Mouse (Mus musculus): Measurements from ENCODE around the gene Gm5129. TPM values are rescaled to one million over a fixed set of nuclear protein-coding genes. Genes with fewer than 3 reads are reported as not detected.
A peak's percentile ranks its signal among the peaks of the same experiment; 100 is the strongest.
"Not testable (repeated sequence)": the region's sequence is repeated elsewhere in the genome, so short reads cannot be mapped to it uniquely, and the experiment has no call there.

The Gm5129 gene
- polyA plus RNA-seq, 1 experiment from 2014 or later, result not detected

DNA sequence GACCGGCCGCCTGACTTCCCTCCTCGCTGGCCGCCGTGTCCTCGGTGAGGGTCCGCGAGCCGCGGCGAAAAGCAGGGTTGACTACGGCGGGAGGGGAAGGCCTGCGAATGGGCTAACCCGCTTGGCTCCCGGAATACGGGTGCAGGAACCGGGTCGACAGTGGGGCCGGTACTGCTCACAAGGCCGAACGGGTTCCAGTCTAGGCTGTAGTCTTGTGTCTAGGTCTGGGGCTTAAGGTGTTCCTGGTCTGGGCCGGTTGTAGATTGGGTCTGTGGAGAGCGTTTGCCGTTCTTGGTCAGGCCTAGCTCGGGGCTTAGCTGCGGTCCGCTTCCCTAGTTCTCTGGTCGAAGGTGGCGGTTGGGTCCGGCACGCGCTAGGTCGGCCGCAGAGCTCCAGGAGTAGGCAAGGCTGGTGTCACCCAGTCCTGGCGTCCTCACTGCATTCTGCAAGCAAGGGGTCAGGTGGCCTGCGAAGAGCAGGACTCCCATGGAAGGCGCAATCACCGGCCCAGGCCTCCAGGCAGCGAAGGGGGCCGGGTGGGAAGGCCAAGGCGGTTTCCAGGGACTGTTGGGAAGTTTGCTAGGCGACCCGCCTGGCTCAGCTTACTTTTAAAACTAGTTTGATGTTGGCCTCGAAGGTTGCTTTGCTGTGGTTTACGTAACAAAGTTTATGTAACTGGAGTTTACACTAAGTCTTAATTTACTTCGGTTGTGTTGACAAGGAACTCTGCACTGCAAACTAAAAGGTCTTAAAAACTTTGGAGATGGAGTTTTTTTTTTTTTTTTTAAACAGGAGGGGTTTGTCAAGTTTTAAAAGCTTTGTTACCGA lies 551 bp upstream of the Gm5129 start:
- H3K27me3 ChIP-seq (ENCODE audit: insufficient read depth, low read length), result no peaks in the 10 kb centered on the region
- no peaks in the 10 kb centered on the region for H3K36me3 ChIP-seq (ENCODE audit: insufficient read depth, low read length)
- H3K9ac ChIP-seq (replicated peaks; ENCODE audit: low read length), result peak overlapping the region; percentile 96
- H3K4me3 ChIP-seq (ENCODE audit: low read length), result peak overlapping the region; percentile 98
- H3K27ac ChIP-seq (ENCODE audit: low read length), result peak overlapping the region; percentile 97
- under 1% methylated on average over 48 of the region's 48 CpGs for WGBS
- ATAC-seq (ENCODE audit: low FRiP score, low TSS enrichment), result peak; percentile 74; the same call in 1 of the 2 replicates
- H3K4me1 ChIP-seq (ENCODE audit: insufficient read depth, low read length), result peaks cover 32% of the 10 kb centered on the region
- H3K9me3 ChIP-seq (ENCODE audit: low read length), result no peaks in the 10 kb centered on the region
- peak overlapping the region; percentile 79 for H3K4me2 ChIP-seq (replicated peaks; ENCODE audit: low read depth, low read length)

DNA sequence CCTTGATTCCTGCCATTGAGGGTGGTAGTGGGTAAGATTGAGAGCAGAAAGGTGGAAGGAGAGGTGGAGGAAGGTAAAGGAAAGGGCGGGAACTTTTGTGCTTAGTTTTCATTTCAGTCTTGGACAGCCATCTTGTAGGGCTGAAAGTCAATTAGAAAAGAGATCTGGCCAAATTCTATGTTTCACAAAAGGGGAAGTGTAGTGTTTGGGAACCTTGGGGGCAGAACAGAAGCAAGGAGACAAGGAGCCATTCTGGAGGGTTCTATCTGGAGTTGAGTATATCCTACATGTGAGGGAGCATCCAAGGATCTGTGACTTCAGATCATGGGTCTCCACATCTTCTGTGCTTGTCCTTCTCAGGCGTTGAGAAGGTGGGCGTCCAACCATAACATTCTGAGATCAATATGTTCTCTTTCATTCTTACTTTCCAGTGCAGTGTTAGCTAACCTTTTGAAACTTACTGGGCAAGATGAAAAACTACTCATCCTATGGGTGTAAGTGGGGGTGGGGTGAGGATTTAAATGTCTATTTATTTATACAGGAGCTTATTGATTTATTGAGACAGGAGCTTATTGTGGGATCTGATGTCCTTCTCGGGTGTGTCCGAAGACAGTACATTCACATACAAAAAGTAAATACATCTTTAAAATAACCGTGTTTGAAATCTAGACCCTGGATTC lies 765 bp downstream of the Gm5129 start:
- WGBS, result 41% methylated on average over 6 of the region's 6 CpGs
- ATAC-seq (ENCODE audit: low FRiP score, low TSS enrichment), result no peak
- Histone ChIP-seq H3K27ac (ENCODE audit: low read length) (peak overlapping the region; percentile 97), H3K36me3 (ENCODE audit: insufficient read depth, low read length) (no peaks in the 10 kb centered on the region), H3K9me3 (ENCODE audit: low read length) (no peaks in the 10 kb centered on the region), H3K9ac (replicated peaks; ENCODE audit: low read length) (peak overlapping the region; percentile 96), H3K4me2 (replicated peaks; ENCODE audit: low read depth, low read length) (peak overlapping the region; percentile 79), H3K27me3 (ENCODE audit: insufficient read depth, low read length) (no peaks in the 10 kb centered on the region), H3K4me3 (ENCODE audit: low read length) (peak overlapping the region; percentile 98), H3K4me1 (ENCODE audit: insufficient read depth, low read length) (peaks cover 25% of the 10 kb centered on the region)

DNA sequence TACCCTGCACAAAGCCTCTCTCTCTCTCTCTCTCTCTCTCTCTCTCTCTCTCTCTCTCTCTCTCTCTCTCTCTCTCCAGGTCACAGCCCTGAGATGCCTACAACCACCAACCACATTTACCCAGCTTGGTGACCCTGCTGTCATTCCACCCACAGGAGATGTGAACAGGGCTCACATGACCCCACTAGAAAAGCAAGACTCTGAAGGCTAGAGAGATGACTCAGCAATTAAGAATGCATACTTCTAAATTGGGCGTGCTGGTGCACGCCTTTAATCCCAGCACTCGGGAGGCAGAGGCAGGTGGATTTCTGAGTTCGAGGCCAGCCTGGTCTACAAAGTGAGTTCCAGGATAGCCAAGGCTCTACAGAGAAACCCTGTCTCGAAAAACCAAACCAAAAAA lies 9.7 kb downstream of the Gm5129 start:
- H3K4me3 ChIP-seq (ENCODE audit: low read length); H3K36me3 ChIP-seq (ENCODE audit: insufficient read depth, low read length); H3K4me2 ChIP-seq (replicated peaks; ENCODE audit: low read depth, low read length); H3K9ac ChIP-seq (replicated peaks; ENCODE audit: low read length); H3K9me3 ChIP-seq (ENCODE audit: low read length); H3K27ac ChIP-seq (ENCODE audit: low read length); H3K4me1 ChIP-seq (ENCODE audit: insufficient read depth, low read length); H3K27me3 ChIP-seq (ENCODE audit: insufficient read depth, low read length); ATAC-seq (ENCODE audit: low FRiP score, low TSS enrichment): not testable (repeated sequence)
- WGBS, result 85% methylated on average over 5 of the region's 5 CpGs

DNA sequence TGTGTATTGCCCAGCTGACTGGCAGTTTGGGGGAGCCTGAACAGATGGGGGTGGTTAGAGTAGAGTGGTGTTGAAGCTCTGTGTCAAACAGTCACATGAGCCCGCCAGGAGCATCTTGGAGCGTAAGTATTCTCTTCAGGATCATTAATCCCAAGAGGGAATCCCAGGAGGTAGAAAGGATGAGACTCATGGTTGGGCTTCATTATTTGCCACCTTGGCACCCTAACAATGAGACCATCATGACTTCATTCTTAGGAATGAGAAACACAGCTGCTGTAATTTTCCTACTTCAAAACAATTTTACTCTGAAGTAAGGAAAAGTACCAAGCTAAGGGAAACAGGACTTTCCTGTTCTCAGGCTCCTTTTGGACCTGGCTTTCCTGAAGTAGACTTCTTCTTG lies 10.4 kb downstream of the Gm5129 start:
- WGBS, result 51% methylated on average over 2 of the region's 2 CpGs
- ATAC-seq (ENCODE audit: low FRiP score, low TSS enrichment), result no peak
- H3K4me1 ChIP-seq (ENCODE audit: insufficient read depth, low read length), result no peaks in the 10 kb centered on the region

DNA sequence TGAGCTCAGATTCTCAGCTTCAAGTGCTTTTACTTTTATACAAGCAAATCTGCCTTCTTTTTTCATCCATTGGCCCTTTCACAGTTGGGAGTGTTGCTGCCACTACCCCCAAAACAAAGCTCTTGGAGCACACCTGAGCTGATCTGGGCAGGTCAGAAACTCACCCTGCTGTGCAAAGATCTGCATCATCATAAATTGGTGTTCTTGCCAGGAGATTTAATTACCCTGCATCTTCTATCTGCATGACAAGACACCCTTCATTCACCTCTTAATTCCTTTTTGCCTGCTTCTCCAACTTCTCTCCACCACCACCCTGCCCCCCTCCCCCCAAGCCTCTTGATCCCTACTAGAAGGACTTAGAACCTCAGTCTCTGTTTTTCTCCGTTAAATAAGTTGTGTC lies 14.6 kb downstream of the Gm5129 start:
- ATAC-seq (ENCODE audit: low FRiP score, low TSS enrichment), result no peak
- Histone ChIP-seq H3K9me3 (ENCODE audit: low read length) (no peaks in the 10 kb centered on the region), H3K27me3 (ENCODE audit: insufficient read depth, low read length) (no peaks in the 10 kb centered on the region), H3K4me1 (ENCODE audit: insufficient read depth, low read length) (no peaks in the 10 kb centered on the region), H3K36me3 (ENCODE audit: insufficient read depth, low read length) (no peaks in the 10 kb centered on the region), H3K9ac (replicated peaks; ENCODE audit: low read length) (no peak overlapping the region), H3K4me3 (ENCODE audit: low read length) (no peak overlapping the region), H3K4me2 (replicated peaks; ENCODE audit: low read depth, low read length) (no peak overlapping the region), H3K27ac (ENCODE audit: low read length) (no peak overlapping the region)
- WGBS, result 16% methylated on average over 1 of the region's 1 CpGs

More for the DNA sequence above, 10.4 kb downstream of the Gm5129 start:
- Histone ChIP-seq H3K4me2 (replicated peaks; ENCODE audit: low read depth, low read length) (no peak overlapping the region), H3K36me3 (ENCODE audit: insufficient read depth, low read length) (no peaks in the 10 kb centered on the region), H3K27ac (ENCODE audit: low read length) (no peak overlapping the region), H3K9ac (replicated peaks; ENCODE audit: low read length) (no peak overlapping the region), H3K27me3 (ENCODE audit: insufficient read depth, low read length) (no peaks in the 10 kb centered on the region), H3K9me3 (ENCODE audit: low read length) (no peaks in the 10 kb centered on the region), H3K4me3 (ENCODE audit: low read length) (no peak overlapping the region)

DNA sequence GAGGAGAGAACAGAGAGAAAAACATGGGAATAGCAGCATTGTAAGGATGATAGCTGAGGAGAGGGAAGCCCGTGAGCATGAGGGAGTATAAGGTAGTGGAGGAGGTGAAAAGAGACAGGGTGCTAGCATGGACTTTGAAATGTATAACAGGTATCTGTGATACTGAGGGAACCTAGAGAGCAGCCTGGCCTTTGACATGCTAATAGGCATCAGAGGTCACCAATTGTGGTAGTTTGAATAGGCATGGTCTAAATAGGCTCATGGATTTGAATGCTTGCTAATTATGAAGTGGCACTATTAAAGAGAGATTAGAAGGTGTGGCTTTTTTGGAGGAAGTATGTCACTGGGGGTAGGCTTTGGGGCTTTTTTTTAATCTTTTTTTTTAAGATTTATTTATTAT lies 22.8 kb downstream of the Gm5129 start:
- no peaks in the 10 kb centered on the region for H3K4me1 ChIP-seq (ENCODE audit: insufficient read depth, low read length)
- no peak overlapping the region for H3K4me2 ChIP-seq (replicated peaks; ENCODE audit: low read depth, low read length)
- no peaks in the 10 kb centered on the region for H3K36me3 ChIP-seq (ENCODE audit: insufficient read depth, low read length)
- no peaks in the 10 kb centered on the region for H3K27me3 ChIP-seq (ENCODE audit: insufficient read depth, low read length)
- ATAC-seq (ENCODE audit: low FRiP score, low TSS enrichment), result no peak
- no peak overlapping the region for H3K9ac ChIP-seq (replicated peaks; ENCODE audit: low read length)
- H3K9me3 ChIP-seq (ENCODE audit: low read length), result no peaks in the 10 kb centered on the region
- 46% methylated on average over 1 of the region's 1 CpGs for WGBS
- H3K27ac ChIP-seq (ENCODE audit: low read length), result no peak overlapping the region
- no peak overlapping the region for H3K4me3 ChIP-seq (ENCODE audit: low read length)

DNA sequence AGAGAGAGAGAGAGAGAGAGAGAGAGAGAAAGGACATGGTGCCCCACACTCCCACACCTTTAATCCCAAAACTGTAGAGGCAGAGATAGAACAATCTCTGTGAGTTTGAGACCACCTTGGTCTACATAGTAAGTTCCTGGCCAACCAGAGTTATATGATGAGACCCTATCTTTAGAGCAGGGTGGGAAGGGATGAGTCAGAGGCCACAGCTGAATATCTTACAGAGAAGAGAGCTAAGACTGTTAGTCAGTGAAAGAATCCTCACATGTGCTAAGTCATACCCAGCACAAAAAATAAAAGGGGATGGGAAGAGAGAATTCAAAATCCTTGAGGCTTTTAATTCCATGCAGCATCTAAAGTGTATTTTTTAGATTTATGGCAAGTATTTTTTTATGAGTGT lies 24.1 kb downstream of the Gm5129 start:
- H3K9ac ChIP-seq (replicated peaks; ENCODE audit: low read length), result no peak overlapping the region
- H3K27ac ChIP-seq (ENCODE audit: low read length), result no peak overlapping the region
- H3K27me3 ChIP-seq (ENCODE audit: insufficient read depth, low read length), result no peaks in the 10 kb centered on the region
- H3K36me3 ChIP-seq (ENCODE audit: insufficient read depth, low read length), result no peaks in the 10 kb centered on the region
- no peak overlapping the region for H3K4me2 ChIP-seq (replicated peaks; ENCODE audit: low read depth, low read length)
- no peaks in the 10 kb centered on the region for H3K4me1 ChIP-seq (ENCODE audit: insufficient read depth, low read length)
- H3K9me3 ChIP-seq (ENCODE audit: low read length), result no peaks in the 10 kb centered on the region
- no peak for ATAC-seq (ENCODE audit: low FRiP score, low TSS enrichment)
- no peak overlapping the region for H3K4me3 ChIP-seq (ENCODE audit: low read length)

DNA sequence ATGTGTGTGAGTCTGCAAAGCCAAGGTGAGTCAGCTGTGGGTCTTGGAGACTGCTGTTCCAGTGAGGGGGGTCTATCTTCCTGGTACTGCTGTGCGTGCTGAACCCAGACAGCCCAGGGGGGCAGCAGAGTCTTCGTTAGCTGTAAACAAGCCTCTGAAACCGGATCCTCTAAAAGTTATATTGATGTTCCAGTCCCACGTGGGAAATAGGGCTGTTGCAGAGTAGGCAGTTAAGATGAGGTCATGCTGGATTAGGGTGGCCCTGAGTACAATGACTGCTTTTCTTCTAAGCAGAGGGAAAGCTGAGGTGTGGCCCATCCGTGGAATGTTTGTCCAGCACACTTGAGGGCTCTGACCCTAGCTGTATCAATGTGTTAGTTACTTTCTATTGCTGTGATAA lies 27.5 kb downstream of the Gm5129 start:
- Histone ChIP-seq H3K27ac (ENCODE audit: low read length) (no peak overlapping the region), H3K9ac (replicated peaks; ENCODE audit: low read length) (no peak overlapping the region)
- WGBS, result 9% methylated on average over 5 of the region's 5 CpGs

DNA sequence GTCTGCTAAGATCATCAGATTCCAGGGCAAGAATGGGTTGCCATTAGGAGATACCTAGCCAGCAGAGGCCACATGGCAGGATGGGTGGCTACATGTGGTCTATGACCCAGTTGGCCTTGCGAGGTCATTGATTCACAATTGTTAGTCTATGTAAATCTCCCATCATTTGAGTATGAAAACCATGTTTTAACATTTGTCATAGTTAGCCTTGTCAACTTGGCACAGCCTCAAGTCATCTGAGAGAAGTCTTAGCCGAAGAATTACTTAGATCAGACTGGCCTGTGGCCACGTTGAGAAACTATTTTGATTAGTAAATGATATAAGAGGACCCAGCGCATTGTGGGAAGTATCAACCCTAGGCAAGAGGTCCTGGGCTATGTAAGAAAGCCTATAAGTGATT lies 28.5 kb downstream of the Gm5129 start:
- H3K4me3 ChIP-seq (ENCODE audit: low read length), result no peak overlapping the region
- no peak for ATAC-seq (ENCODE audit: low FRiP score, low TSS enrichment)
- no peak overlapping the region for H3K4me2 ChIP-seq (replicated peaks; ENCODE audit: low read depth, low read length)
- H3K4me1 ChIP-seq (ENCODE audit: insufficient read depth, low read length), result no peaks in the 10 kb centered on the region
- WGBS, result 85% methylated on average over 4 of the region's 4 CpGs
- no peaks in the 10 kb centered on the region for H3K27me3 ChIP-seq (ENCODE audit: insufficient read depth, low read length)
- H3K9me3 ChIP-seq (ENCODE audit: low read length), result no peaks in the 10 kb centered on the region
- H3K27ac ChIP-seq (ENCODE audit: low read length), result no peak overlapping the region
- no peaks in the 10 kb centered on the region for H3K36me3 ChIP-seq (ENCODE audit: insufficient read depth, low read length)
- no peak overlapping the region for H3K9ac ChIP-seq (replicated peaks; ENCODE audit: low read length)

More for the DNA sequence above, 27.5 kb downstream of the Gm5129 start:
- Histone ChIP-seq H3K4me3 (ENCODE audit: low read length) (no peak overlapping the region), H3K36me3 (ENCODE audit: insufficient read depth, low read length) (no peaks in the 10 kb centered on the region), H3K4me2 (replicated peaks; ENCODE audit: low read depth, low read length) (no peak overlapping the region), H3K9me3 (ENCODE audit: low read length) (no peaks in the 10 kb centered on the region), H3K27me3 (ENCODE audit: insufficient read depth, low read length) (no peaks in the 10 kb centered on the region), H3K4me1 (ENCODE audit: insufficient read depth, low read length) (no peaks in the 10 kb centered on the region)
- no peak for ATAC-seq (ENCODE audit: low FRiP score, low TSS enrichment)

DNA sequence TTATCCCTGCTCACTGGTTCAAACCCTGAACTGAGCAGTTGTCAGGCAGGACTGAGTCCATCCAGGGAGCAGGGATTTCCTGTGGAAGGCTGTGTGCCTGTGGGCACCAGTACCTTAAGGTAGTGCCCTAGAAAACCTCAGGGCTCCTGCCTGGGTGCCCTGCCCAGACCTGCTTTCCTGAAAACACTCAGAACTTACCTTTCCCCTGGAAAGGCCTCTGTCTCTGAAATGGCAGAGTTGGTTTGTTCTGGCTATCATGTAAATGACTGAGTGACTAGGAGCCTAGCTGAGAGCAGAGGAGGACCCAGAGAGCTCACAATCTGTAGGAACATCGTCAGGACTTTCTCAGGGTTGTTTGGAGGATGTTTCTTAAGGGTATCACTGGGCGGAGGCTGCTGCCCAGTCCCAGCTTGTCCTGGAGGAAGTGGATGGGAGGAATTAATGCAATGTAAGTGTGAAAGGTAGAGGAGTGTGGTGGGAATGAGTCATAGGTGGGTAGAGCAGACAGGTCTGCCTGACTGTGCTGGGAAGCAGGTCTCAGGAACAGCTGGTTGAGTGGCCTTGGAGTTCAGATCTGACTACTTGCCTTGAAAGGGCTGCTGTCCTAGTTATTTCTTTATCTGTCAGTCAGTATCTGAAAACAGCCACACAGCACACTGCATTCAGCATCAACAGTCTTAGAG lies 36.1 kb downstream of the Gm5129 start:
- H3K9me3 ChIP-seq (ENCODE audit: low read length), result no peaks in the 10 kb centered on the region
- H3K36me3 ChIP-seq (ENCODE audit: insufficient read depth, low read length), result no peaks in the 10 kb centered on the region
- no peaks in the 10 kb centered on the region for H3K27me3 ChIP-seq (ENCODE audit: insufficient read depth, low read length)
- no peak overlapping the region for H3K27ac ChIP-seq (ENCODE audit: low read length)
- WGBS, result 82% methylated on average over 2 of the region's 2 CpGs
- H3K9ac ChIP-seq (replicated peaks; ENCODE audit: low read length), result no peak overlapping the region
- H3K4me1 ChIP-seq (ENCODE audit: insufficient read depth, low read length), result no peaks in the 10 kb centered on the region
- no peak overlapping the region for H3K4me3 ChIP-seq (ENCODE audit: low read length)
- H3K4me2 ChIP-seq (replicated peaks; ENCODE audit: low read depth, low read length), result no peak overlapping the region
- no peak for ATAC-seq (ENCODE audit: low FRiP score, low TSS enrichment)

All from kidney, embryonic 16.5 days (tissue).